Mouse (Mus musculus) layer of hippocampus, adult 11-12 months (tissue): ENCODE results near the gene Thoc3.
"Not testable (repeated sequence)": the region's sequence is repeated elsewhere in the genome, so short reads cannot be mapped to it uniquely, and the experiment has no call there.

Experiments
- DNase-seq: peaks from one replicate; pipeline ENCODE4 v3.0.0; 2022; ENCODE audit warnings: low spot score

Thoc3 gene

DNA sequence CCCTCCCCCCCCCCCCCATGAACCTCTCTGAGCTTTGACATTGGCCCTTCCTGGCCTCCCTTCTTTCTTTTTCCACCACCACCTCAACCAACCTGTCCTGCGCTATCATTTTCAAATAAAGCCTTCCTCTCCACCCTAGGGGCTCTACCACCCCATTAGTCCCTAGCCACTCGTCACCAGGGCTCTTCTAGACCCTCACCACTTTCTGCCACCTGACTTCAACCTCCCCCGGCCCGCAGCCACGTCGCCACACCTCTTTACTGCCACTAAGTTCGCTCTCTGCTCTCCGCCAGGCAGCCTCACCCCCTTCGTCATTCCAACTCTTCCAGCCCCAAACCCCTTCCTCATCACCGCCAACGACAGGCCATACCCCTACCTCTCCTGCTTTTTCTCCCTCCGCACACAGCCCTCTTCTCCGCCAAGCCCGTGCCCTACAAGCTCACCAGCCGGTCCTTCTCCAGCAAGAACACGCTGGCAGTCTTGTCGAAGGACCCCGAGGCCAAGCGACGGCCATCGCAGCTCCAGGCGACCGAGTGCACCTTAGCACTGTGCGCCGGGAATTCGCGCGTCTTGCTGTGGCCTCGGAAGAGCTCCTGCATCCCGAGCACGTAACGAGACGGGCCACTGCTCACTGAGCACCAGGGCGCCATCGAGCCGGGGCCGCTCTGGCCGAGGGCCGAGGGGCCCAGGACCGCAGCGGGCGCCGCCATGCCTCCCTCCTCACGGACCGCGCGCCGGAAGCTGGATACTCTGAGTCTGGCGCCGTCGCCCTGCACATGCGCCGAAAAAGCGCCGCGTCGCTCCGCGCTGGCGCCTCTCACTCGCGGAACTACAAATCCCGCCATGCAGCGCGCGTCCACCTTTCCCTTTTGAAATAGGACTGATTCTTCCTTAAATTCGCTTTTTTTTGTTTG, at the start of gene Thoc3:
Gene Thoc3 (minus strand): TSS at position 752 of the 914 bp plus-strand sequence.
- peak; percentile 90 for DNase-seq

DNA sequence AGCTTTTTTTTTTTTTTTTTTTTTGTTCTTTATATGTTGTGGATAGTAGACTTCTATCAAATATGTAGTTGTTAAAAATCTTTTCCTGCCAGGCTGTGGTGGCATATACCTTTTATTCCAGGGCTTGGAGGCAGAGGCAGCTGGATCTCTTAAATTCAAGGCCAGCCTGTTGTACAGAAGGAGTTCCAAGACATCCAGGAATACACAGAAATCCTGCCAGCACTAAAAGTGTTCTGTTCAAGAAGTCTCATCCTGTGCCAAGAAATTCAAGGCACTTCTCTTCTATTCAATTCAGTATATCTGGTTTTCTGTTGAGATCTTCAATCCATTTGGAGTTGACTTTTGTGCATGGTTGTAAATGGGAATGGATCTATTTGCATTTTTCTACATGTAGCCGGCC, 37.3 kb upstream of the Thoc3 start:
- peak; percentile 14 for DNase-seq

DNA sequence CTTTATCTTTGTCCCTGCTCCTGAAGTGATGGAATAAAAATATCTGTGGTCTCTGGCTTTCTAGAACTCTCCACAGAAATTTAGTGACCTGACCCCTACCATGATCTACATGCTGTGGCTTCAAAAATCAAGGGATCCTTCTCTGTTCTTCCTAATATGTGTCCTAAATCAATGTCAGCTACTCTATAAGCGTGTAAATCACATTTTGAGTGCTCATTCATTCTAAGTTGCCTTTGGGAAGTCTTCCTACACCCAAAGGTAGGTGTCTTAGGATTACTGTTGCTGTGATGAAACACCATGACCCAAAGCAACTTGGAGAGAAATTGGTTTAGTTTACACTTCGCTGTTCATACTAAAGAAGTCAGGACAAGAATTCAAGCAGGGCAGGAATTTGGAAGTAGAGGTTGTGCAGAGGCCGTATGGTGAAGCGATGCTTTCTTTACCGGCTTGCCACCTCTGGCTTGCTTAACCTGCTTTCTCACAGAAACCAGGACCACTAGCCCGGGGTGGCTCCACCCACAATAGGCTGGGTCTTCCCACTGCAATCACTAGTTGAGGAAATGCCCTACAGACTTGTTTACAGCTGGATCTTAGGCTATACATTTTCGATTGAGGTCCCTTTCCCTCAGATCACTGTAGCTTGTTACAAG, 36.1 kb upstream of the Thoc3 start:
- no peak for DNase-seq

DNA sequence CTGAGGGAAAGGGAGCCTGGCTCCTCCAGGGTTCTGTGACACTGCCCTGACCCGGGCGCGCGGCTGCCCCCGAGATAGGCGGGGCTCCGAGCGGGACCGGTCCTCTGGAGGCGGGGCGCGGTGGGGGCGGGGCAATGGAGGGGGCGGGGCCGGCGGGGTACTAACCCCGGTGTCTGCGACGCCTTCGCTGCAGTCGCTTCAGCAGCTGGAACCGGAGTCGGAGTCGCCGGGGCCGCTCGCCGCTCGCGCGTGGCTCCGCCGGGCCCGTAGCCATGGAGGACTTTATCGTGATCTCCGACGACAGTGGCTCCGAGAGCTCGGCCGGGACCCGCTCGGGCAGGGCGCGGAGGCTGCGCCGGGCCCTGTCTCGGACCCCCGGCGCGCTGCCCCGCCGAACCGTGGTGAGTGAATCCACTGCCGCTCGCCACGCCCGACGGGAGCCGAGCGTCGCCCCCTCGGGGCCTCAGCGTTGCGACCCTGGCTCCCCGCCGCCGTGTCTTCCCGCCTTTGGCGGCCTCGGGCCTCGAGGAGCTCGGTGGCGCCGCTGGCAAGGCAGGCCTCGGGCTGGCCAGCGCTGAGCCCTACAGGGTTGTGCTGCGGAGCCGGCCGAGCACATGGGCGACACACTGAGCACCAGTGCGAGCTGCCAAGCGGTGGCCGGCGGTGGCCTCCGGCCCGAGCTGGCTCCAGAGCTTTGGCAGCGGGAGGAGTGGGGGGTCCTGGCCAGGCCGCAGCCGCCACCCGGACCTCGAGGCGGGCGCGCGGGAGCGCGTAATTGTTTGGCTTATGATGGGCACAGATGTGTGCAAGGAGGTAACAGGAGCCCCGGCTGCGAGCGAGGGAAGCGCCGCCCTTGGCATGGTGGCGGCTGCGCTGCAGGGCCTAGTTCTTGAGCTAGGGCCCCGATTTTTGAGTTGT, 35.2 kb upstream of the Thoc3 start, which contains the start of gene Simc1:
Gene Simc1 (plus strand): TSS at position 176 of the 918 bp plus-strand sequence.
- peak; percentile 60 for DNase-seq

DNA sequence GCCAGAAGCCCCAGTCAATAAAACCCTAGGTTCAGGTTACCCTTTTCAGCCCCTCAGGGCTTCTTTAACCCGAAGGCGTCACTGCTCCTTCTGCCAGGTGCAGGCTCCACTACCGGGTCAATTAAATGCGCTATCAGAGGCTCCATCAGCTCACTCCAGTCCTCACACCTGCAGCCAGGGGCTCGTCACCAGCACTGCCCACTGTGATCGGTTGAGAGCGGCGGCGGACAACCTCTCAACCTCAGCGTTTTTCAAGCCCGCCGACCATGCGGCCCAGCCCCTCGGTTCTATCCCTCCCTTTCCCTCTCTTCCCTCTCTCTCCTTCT, 34.6 kb upstream of the Thoc3 start:
- DNase-seq, result no peak

DNA sequence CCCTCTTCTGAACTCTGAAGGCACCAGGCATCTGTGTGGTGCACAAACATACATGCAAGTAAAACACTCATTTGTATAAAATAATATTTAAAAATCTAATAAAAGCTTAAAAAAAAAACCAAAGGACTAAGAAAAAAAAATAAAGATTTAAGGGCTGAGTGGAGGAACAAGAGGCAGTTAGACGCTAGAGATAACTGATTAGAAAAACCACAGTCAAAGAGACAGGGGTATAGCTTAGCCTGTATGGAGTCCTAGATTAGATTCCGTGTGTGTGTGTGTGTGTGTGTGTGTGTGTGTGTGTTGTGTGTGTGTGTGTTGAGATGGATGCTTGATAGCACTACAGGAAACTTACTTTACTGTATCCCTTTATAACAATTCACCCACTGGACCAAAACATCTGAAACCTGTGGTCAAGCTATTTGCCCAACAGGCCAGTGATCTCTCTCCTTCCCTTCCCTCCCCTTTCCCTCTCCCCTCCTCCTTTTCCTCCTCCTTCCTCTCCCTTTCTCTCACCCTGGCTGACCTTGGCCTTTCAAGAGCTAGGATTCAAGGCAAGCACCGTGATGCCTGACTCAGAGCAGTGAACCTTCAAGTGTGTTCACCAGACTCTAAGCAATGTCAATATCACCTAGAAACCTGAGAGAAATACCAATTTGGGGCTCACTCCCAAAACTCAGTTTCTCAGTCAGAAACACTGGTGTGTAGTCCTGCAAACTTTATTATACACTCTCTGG, 33.5 kb upstream of the Thoc3 start:
- DNase-seq, result no peak

DNA sequence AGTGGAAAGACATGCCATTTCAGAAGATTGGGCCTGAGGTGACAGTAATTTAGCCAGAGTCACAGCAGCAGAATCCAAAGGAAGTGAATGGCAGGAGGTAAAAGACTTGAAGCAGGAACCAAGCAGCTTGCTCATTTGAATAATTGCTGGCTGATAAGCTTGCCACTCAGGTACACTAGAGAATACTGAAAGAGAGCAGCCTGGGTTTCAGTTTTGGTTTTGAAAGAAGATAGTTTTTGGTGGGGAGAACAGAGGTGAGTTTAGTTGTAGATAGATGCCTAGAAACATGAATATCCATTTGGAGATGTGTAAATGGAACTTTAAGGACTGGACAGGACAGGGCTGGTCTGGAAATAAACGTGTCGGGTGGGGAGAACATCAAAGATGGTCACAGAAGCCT, 32.7 kb upstream of the Thoc3 start:
- no peak for DNase-seq

DNA sequence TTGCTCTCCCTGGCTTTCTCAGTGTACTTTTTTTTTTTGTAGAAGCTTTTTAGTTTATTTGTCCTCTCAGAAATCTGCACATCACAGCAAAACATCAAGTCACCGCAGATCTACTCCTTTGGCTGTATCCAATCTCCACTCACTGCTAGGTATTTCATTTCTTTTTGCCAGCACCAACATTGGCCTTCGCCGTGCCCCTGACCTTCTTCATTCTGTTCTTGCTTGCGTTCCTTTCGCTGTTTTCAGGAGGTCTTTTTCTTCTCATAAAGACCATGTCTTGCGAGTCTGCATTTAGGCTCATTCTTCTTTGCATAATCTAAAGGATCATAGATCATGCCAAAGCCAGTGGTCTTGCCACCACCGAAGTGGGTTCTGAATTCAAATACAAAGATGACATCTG, 30.9 kb upstream of the Thoc3 start:
- not testable (repeated sequence) for DNase-seq

DNA sequence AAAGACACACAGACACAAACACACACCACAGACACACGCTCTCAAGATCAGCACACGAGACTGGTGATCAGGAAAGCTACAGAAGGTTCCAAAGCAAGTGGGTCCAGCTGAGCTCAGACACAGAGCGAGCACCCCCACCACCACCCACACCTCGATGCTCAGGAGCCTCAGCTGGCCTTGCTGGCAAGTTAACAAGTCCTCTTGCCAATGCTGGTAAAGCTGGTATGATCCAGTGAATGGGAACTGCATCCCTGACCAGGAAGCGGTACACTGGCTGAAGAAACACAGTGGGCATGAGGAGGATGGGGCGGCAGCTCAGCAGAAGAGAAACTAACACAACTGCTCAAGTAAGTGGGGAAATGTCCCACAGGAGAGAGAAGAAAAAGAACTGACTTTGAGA, 22.7 kb upstream of the Thoc3 start:
- no peak for DNase-seq

DNA sequence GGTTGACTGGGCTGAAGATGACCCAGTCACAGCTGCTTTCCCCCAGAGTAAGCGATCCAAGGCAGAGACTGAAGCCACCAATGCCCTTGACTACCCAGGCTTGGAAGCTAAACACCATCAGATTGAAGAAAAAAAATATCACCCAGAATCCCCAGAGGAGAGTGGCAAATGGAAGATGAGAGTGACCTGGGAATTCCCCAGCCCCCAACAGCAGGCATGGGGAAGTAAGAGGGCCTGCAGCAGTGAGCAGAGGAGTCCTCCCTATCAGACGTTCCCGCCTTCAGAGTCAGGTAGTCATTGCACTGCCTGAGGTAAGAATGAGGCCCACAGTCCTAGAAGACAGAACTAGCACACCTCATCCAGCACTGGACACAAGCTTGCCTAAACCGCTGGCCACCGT, 21.8 kb upstream of the Thoc3 start:
- no peak for DNase-seq

DNA sequence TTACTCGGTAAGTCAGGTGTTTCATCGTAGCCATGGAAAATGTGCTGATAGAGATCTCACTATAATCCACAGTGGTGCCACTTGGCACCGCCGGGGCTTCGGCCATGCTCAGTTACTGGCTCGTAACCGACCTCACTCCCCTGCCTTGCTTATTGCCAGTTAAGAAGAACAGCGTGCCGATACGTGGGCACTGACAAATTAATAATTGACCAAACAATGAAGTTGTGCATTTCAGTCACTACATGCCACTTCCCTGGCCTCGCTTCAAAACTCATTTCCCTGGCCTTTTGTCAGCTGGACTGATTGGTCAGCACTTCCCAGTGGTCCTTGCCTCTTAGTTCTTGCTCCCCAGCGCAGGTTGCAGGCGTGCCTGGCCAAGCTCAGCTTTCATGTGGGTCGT, 12.8 kb upstream of the Thoc3 start:
- DNase-seq, result no peak

DNA sequence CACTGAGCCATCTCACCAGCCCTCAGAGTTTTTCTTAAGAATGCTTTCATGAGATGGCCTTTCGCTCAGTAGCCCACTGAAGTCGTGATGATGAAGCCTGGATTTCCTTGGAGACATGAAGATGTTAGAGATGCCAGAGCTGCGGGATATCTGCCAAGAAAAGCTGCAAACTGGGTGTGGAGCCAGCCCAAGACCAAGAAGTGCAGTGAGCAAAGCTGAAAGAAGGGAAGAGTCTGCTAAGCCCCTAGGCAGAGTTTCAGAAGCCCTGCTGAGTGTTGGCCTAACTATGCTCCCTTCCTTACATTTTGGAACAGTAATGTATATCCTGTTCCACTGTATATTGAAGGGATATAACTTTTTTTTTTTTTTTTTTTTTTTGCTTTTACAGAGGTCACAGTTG, 10.6 kb upstream of the Thoc3 start:
- no peak for DNase-seq

DNA sequence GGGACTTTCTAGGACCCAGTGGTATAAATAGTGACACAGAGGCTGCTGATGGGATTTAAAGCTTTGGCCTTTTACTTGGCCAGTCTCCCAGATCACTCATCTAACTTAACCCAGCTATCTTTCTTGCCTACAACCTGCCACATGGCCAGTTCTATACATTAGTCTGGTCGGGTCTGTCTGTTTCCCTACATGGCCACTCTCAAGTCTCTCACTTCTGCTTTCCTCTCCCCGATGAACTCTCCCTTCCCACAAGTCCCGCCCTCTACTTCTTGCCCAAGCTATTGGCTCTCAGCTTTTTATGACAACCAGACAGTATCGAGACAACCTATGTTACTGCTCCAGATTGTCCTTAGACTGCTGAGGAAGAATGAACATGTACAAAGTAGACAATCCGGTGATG, 7.1 kb upstream of the Thoc3 start:
- DNase-seq, result no peak

DNA sequence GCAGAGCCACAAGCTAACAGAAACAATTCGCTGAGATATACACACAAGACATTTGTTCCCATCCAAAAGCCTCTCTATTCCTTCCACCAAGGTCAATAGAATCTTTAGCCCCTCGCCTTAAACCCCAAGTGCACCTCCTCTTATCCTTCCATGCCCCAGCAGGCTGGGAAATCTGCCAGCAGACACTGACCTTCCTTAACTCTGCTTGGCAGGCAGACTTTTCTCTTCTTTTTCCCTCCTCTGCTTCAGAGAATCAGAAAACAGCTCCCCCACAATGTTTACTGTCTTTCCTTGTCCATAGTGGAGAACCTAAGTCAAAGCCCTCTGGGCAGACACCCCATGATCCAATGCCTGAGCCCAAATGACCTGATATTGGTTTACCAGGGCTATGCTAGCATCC, 6.3 kb upstream of the Thoc3 start:
- DNase-seq, result no peak

DNA sequence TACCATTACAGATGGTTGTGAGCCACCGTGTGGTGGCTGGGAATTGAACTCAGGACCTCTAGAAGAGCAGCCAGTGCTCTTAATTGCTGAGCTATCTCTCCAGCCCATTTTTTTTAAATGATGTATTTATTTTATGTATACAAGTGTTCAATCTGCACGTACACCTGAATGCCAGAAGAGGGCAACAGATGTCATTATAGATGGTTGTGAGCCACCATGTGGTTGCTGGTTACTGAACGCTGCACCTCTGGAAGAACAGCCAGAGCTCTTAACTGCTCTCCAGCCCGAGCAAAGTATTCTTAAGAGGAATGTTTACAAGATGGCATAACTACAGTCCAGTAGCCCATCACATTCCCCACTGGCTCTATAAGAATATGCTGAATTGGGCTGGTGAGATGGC, 3.3 kb upstream of the Thoc3 start:
- no peak for DNase-seq

DNA sequence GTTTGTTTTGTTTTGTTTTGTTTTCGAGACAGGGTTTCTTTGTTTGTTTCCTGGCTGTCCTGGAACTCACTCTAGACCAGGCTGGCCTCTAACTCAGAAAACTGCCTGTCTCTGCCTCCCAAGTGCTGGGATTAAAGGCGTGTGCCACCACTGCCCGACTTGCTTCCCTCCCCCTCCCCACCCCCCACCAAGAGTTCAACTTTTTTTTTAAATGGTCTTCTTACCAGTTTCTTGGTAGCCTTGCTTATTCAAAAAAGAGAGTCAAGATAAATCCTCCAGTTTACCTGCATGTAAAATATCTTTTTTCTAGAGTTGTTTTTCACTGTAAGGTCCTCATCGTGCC, 334 bp upstream of the Thoc3 start:
- no peak for DNase-seq

DNA sequence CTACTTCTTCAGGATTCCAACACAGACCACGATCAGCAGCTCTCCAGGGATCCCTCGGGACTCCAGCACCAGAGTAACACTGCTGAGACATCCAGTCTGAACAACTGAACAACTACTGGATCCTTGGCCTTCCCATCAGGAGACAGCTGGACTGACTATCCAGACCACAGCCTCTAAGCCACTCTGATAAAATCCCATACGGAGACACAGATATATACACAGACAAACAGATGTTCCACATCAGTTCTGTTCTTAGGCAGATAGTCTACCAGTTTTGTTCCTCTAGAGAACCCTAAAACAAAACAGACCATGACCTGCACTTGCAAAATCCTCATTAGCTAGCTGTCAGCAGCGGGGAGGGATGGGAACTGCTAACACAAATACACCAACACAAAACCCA, 9.4 kb downstream of the Thoc3 start:
- DNase-seq, result no peak

DNA sequence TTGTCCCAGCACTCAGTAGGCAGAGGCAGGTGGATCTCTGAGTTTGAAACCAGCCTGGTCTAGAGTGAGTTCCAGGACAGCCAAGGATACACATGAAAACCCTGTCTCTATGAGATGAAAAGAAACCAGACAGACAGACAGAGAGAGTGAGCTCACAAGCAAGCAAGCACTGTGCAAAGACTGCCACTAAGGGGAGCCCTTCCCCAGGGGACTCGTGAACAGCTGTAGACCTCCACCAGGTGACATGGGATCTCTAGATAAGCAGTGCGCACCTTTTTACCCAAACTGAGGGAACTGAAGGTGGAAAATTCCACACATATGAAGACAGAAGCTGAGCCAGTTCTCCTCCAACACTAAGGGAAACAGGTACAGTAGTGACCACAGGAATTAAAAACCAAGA, 11.6 kb downstream of the Thoc3 start:
- DNase-seq, result no peak

DNA sequence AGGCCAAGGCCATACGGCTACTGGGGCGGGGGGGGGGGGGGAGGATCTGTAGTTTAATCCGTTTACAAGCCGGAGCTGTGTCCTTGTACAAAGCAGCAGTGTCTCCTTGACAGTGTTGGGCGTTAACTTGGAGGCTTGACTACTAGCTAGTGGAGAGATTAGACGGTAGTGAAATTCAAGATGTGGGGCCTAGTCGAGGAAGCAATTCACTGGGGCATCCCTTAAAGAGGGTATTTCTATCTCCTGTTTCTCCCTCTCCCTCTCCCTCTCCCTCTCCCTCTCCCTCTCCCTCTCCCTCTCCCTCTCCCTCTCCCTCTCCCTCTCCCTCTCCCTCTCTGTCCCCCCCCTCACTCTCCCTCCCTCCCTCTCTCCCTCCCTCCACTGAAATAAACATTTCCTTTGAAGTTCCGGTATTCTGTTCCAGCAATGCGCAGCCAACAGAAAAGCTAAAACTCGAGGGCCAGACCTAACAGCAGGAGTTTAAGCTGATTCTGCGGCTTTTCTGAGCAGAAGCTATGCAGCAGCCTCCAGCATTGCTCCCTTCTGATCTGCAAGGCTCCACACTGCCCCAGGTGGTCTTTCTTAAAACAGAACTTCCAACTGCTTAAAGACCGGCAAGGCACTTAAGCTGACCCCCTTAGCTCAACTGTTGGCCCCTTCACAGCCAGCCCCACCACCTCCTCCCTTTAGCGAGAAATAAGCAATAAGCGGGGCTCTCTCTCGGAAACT, 21.0 kb downstream of the Thoc3 start:
- peak; percentile 45 for DNase-seq

DNA sequence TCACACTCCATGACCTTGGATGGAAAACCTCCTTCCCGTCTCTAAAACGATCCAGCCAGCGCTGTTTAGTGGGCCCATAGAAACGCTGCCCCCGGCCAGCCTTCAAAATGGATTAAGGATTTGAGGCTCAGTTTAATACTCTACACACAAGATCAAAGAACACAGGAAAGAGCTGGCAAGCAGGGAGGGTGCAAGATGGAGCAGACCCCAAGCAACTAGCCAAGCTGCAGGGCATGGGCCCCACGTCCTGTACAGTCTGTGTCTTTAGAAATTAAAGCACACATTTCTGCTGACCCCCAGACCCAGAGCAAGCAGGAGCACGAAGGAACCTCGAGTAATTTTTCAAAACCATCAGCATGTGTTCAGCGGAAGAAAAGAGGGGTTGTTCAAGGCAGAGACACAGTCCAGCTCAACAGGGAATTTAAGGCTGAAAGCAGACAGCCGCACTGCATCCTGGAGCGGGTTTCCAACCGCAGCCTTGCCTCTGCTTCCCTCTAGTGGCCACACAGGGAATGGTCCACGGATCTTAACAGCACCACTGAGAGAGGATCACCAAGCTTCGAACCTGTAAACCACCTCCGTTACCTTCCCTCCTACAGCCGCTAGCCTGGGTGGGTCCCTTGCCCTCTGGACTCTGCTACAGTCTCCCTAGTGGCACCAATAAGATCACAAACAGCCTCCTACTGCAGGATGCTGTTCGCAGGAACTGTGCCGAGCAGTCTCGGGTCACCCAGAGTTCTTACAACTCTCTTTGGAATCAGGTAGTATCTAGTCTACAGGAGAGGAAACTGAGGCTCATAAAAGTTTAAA, 21.8 kb downstream of the Thoc3 start:
- peak; percentile 89 for DNase-seq
